Mouse (Mus musculus) CH12.LX (cell line): Measurements from ENCODE around the gene Pan3. TPM values are rescaled to one million over a fixed set of nuclear protein-coding genes. Genes with fewer than 3 reads are reported as not detected.

Source experiments
- DNase-seq: peaks from one replicate; pipeline ENCODE4 v3.0.0-alpha.2; 2013; ENCODE audit errors: extremely low read depth
- H3K27ac ChIP-seq: 2 replicates; pipeline ENCODE4 v1.5.1; 2012; ENCODE audit warnings: low read depth, mild to moderate bottlenecking, control low read depth, moderate library complexity; ENCODE audit not compliant: insufficient read depth
- H3K27me3 ChIP-seq: replicated peaks from 2 replicates; pipeline ENCODE3; 2012; ENCODE audit warnings: inconsistent platforms
- H3K36me3 ChIP-seq, 2 experiments: replicated peaks in 1 of 2; 2 replicates each; pipeline versions ENCODE3 to v1.6.1; 2012; ENCODE audit warnings: inconsistent platforms in 1 of 2, low read length in 1 of 2, mild to moderate bottlenecking in 1 of 2, mixed read lengths in 1 of 2, moderate library complexity in 1 of 2; ENCODE audit not compliant: control insufficient read depth in 1 of 2, insufficient read depth in 1 of 2
- H3K4me1 ChIP-seq, 2 experiments: 2 replicates each; pipeline ENCODE4 v1.6.1; 2012; ENCODE audit warnings: inconsistent platforms in 1 of 2, moderate library complexity in 1 of 2; ENCODE audit not compliant: insufficient read depth in 2 of 2, control insufficient read depth in 1 of 2
- H3K4me2 ChIP-seq: 2 replicates; pipeline ENCODE4 v1.6.1; 2012; ENCODE audit warnings: low read depth, mild to moderate bottlenecking, control low read depth; ENCODE audit not compliant: poor library complexity, insufficient read depth, severe bottlenecking
- H3K4me3 ChIP-seq, 3 experiments: fragments of 150-350 bp in 1 of 3; sonication (generic) in 1 of 3; replicated peaks in 1 of 3; 2 replicates each; pipeline versions ENCODE3 to v1.5.1; 2011 to 2012; ENCODE audit warnings: low read depth in 2 of 3, low read length in 2 of 3, mild to moderate bottlenecking in 2 of 3, moderate library complexity in 2 of 3, control low read depth in 1 of 3, improper control_type of control experiment in 1 of 3, inconsistent platforms in 1 of 3, mixed read lengths in 1 of 3; ENCODE audit not compliant: poor library complexity in 1 of 3
- H3K79me2 ChIP-seq: replicated peaks from 2 replicates; pipeline ENCODE4 v1.6.1; 2012; ENCODE audit warnings: mild to moderate bottlenecking, moderate library complexity; ENCODE audit not compliant: control insufficient read depth, poor library complexity, insufficient read depth, severe bottlenecking; ENCODE audit errors: extremely low read depth
- H3K9ac ChIP-seq: 2 replicates; pipeline ENCODE4 v1.6.1; 2012; ENCODE audit warnings: low read depth, mild to moderate bottlenecking, control low read depth, moderate library complexity; ENCODE audit not compliant: insufficient read depth
- H3K9me3 ChIP-seq: replicated peaks from 2 replicates; pipeline ENCODE3; 2012; ENCODE audit warnings: low read length, inconsistent platforms, mixed read lengths
- CHD1 ChIP-seq: IDR thresholded peaks from 2 replicates; pipeline ENCODE4 v1.6.1; 2012; ENCODE audit warnings: low read depth, low read length, improper control_type of control experiment, inconsistent platforms
- E2F4 ChIP-seq: IDR thresholded peaks from 2 replicates; pipeline ENCODE4 v1.6.1; 2011; ENCODE audit warnings: low read depth, low read length, improper control_type of control experiment; ENCODE audit not compliant: insufficient replicate concordance
- EP300 ChIP-seq: IDR thresholded peaks from 2 replicates; pipeline ENCODE4 v1.6.1; 2011; ENCODE audit warnings: low read length, improper control_type of control experiment
- ETS1 ChIP-seq: conservative IDR thresholded peaks from 2 replicates; pipeline ENCODE4 v1.6.1; 2012; ENCODE audit warnings: low read depth, mild to moderate bottlenecking, inconsistent platforms, low read length, improper control_type of control experiment, moderate library complexity
- GABPA ChIP-seq: IDR thresholded peaks from 2 replicates; pipeline ENCODE4 v1.6.1; 2012; ENCODE audit warnings: low read depth, low read length, improper control_type of control experiment, inconsistent platforms; ENCODE audit not compliant: insufficient replicate concordance
- HCFC1 ChIP-seq: IDR thresholded peaks from 2 replicates; pipeline ENCODE4 v1.6.1; 2012; ENCODE audit warnings: low read depth, mild to moderate bottlenecking, inconsistent platforms, low read length, improper control_type of control experiment
- JUN ChIP-seq: IDR thresholded peaks from 2 replicates; pipeline ENCODE4 v1.6.1; 2011; ENCODE audit warnings: low read depth, mild to moderate bottlenecking, low read length, improper control_type of control experiment, moderate library complexity; ENCODE audit not compliant: insufficient read depth
- MAFK ChIP-seq: IDR thresholded peaks from 2 replicates; pipeline ENCODE4 v1.6.1; 2011; ENCODE audit warnings: low read length, improper control_type of control experiment; ENCODE audit not compliant: insufficient replicate concordance
- MAZ ChIP-seq: IDR thresholded peaks from 2 replicates; pipeline ENCODE4 v1.6.1; 2012; ENCODE audit warnings: low read depth, mild to moderate bottlenecking, inconsistent platforms, low read length, improper control_type of control experiment, moderate library complexity
- MEF2A ChIP-seq: IDR thresholded peaks from 2 replicates; pipeline ENCODE4 v1.6.1; 2014; ENCODE audit warnings: low read depth, mild to moderate bottlenecking, inconsistent platforms, low read length, improper control_type of control experiment, borderline replicate concordance
- MXI1 ChIP-seq: IDR thresholded peaks from 2 replicates; pipeline ENCODE4 v1.6.1; 2011; ENCODE audit warnings: mild to moderate bottlenecking, low read depth, low read length, improper control_type of control experiment
- MYC ChIP-seq: IDR thresholded peaks from 2 replicates; pipeline ENCODE4 v1.6.1; 2011; ENCODE audit warnings: low read depth, mild to moderate bottlenecking, improper control_type of control experiment, low read length
- PAX5 ChIP-seq: IDR thresholded peaks from 2 replicates; pipeline ENCODE4 v1.6.1; 2012; ENCODE audit warnings: low read length, inconsistent platforms, mixed read lengths
- POLR2AphosphoS2 ChIP-seq: IDR thresholded peaks from 2 replicates; pipeline ENCODE4 v1.6.1; 2011; ENCODE audit warnings: low read depth, low read length, improper control_type of control experiment
- RAD21 ChIP-seq: IDR thresholded peaks from 2 replicates; pipeline ENCODE4 v1.6.1; 2011; ENCODE audit warnings: low read depth, mild to moderate bottlenecking, low read length, improper control_type of control experiment, moderate library complexity
- SIN3A ChIP-seq: IDR thresholded peaks from 2 replicates; pipeline ENCODE4 v1.6.1; 2012; ENCODE audit warnings: low read length, improper control_type of control experiment, inconsistent platforms
- UBTF ChIP-seq: IDR thresholded peaks from 2 replicates; pipeline ENCODE4 v1.6.1; 2012; ENCODE audit warnings: low read depth, mild to moderate bottlenecking, inconsistent platforms, low read length, improper control_type of control experiment, moderate library complexity
- USF1 ChIP-seq: IDR thresholded peaks from 2 replicates; pipeline ENCODE4 v1.6.1; 2014; ENCODE audit warnings: low read depth, mild to moderate bottlenecking, inconsistent platforms, low read length, improper control_type of control experiment
- USF2 ChIP-seq: conservative IDR thresholded peaks from 2 replicates; pipeline ENCODE4 v1.6.1; 2011; ENCODE audit warnings: low read depth, low read length, improper control_type of control experiment
- dilution Hi-C: fragments of 300-500 bp; cut with MboI; formaldehyde crosslinking; loops from 2 replicates; pipeline ENCODE4 v1.14.3; 2020; ENCODE audit warnings: low sequenced_read_pairs; ENCODE audit not compliant: extremely low pct_unique_long_range_greater_than_20kb, extremely low pct_ligation_motif_present
- in situ Hi-C: fragments of 300-500 bp; cut with MboI; formaldehyde crosslinking; loops from 3 replicates; pipeline ENCODE4 v1.14.3; 2019; ENCODE audit warnings: low sequenced_read_pairs, low pct_ligation_motif_present, low pct_unique_long_range_greater_than_20kb, mixed read lengths
- polyA plus RNA-seq: library from polyadenylated mRNA; unstranded; fragments of >175 nt; gene quantifications from 2 replicates; pipeline ENCODE4 v1.2.1, GENCODE M21; 2012; ENCODE audit warnings: low read depth; ENCODE audit not compliant: insufficient read length
- total RNA-seq, 2 experiments: library from RNA; depleted of rRNA; stranded (reverse); fragments of 300-350 nt in 1 of 2; fragments of >200 nt in 1 of 2; gene quantifications; 2 replicates each; pipeline ENCODE4 v1.2.3; 2012 to 2014

Pan3 gene
- total and polyA plus RNA-seq, 3 experiments: 37.6 to 43.5 (median 40.2) TPM

- no peak for TF ChIP-seq MEF2A
- TF ChIP-seq MXI1: no peak
- no peak for TF ChIP-seq RAD21
- no peak for TF ChIP-seq CHD1
- no peak for TF ChIP-seq ETS1
- TF ChIP-seq HCFC1: no peak
- no peak for TF ChIP-seq EP300
- TF ChIP-seq MAZ: no peak
- TF ChIP-seq E2F4: no peak
- no peak for TF ChIP-seq PAX5
- no peak for TF ChIP-seq MAFK
- no peak for TF ChIP-seq MYC
- TF ChIP-seq USF2: no peak
- no peak for TF ChIP-seq SIN3A
- no peak for TF ChIP-seq JUN
- no peak for TF ChIP-seq UBTF
- no peak for TF ChIP-seq GABPA
- Histone ChIP-seq H3K4me3 (no peak overlapping the region), H3K27me3 (no peaks in the 10 kb centered on the region)
Measured at GRCm38 (mm10) chr5:147381396-147381795, 48.6 kb upstream of the Pan3 start.

GRCm38 (mm10) chr5:147386865-147387264 is 43.1 kb upstream of the Pan3 start:
- in situ Hi-C loops: no loop called here
- H3K9me3 ChIP-seq: no peaks in the 10 kb centered on the region
- no peak for DNase-seq
- no peak overlapping the region for H3K4me2 ChIP-seq
- TF ChIP-seq POLR2AphosphoS2 (no peak), HCFC1 (no peak), UBTF (no peak), EP300 (no peak), PAX5 (no peak), MAZ (no peak), USF1 (no peak)
- no peak overlapping the region for H3K9ac ChIP-seq
- H3K4me3 ChIP-seq: no peak overlapping the region
- no peaks in the 10 kb centered on the region for H3K36me3 ChIP-seq
- H3K27ac ChIP-seq: no peak overlapping the region
- H3K4me1 ChIP-seq: no peaks in the 10 kb centered on the region; a peak in 1 of 4 replicates
- H3K79me2 ChIP-seq: no peaks in the 10 kb centered on the region
- dilution Hi-C loops: no loop called here
- H3K27me3 ChIP-seq: no peaks in the 10 kb centered on the region

More at GRCm38 (mm10) chr5:147381396-147381795, 48.6 kb upstream of the Pan3 start:
- Histone ChIP-seq H3K4me1 (no peaks in the 10 kb centered on the region), H3K27ac (no peak overlapping the region), H3K9ac (no peak overlapping the region), H3K4me2 (no peak overlapping the region), H3K9me3 (no peaks in the 10 kb centered on the region), H3K79me2 (no peaks in the 10 kb centered on the region), H3K36me3 (no peaks in the 10 kb centered on the region)
- no peak for DNase-seq
- dilution Hi-C loops (no loop called here), in situ Hi-C loops (no loop called here)
